Mouse (Mus musculus): ENCODE measurements at regions not wholly inside any gene's neighbourhood (a gene's known extent, or its start where the extent isn't known, plus 50 kb on each side); places are given as distances from the start of the nearest gene placed in this dataset.

- TF ChIP-seq EP300 (IDR thresholded peaks at IDR 0.05; ENCODE audit: low read depth) (no peak), CTCF (IDR thresholded peaks at IDR 0.05; ENCODE audit: low read depth) (no peak)
Measured at GRCm38 (mm10) chr9:113462267-113462887, 245.7 kb downstream of the Pdcd6ip start.

Measured in liver, postnatal 0 days (tissue).